Mouse (Mus musculus) forebrain, postnatal 0 days (tissue): ENCODE measurements around the gene Maml2. TPM values are rescaled to one million over a fixed set of nuclear protein-coding genes. Genes with fewer than 3 reads are reported as not detected.

Experiments used
- ATAC-seq: fragments of 200-750 bp; cut with Nextera tagmentation; 2 replicates; pipeline ENCODE4 v1.8.0; 2017; ENCODE audit warnings: mild to moderate bottlenecking, moderate library complexity
- DNase-seq: peaks from one replicate; pipeline ENCODE4 v3.0.0-alpha.2; 2015
- H3K27ac ChIP-seq: fragments of 300-500 bp; sonication (generic); 2 replicates; pipeline ENCODE4 v1.5.1; 2014; ENCODE audit warnings: low read depth, mild to moderate bottlenecking, antibody characterized with exemption, low read length, moderate library complexity, mixed read lengths
- H3K27me3 ChIP-seq: fragments of 300-500 bp; sonication (generic); 2 replicates; pipeline ENCODE4 v1.6.1; 2014; ENCODE audit warnings: mild to moderate bottlenecking, low read length, mixed read lengths; ENCODE audit not compliant: insufficient read depth
- H3K36me3 ChIP-seq: fragments of 300-500 bp; sonication (generic); 2 replicates; pipeline ENCODE4 v1.6.1; 2014; ENCODE audit warnings: mild to moderate bottlenecking, moderate library complexity; ENCODE audit not compliant: insufficient read depth
- H3K4me1 ChIP-seq: fragments of 300-500 bp; sonication (generic); 2 replicates; pipeline ENCODE4 v1.6.1; 2014; ENCODE audit warnings: antibody characterized with exemption; ENCODE audit not compliant: insufficient read depth
- H3K4me2 ChIP-seq: fragments of 300-500 bp; sonication (generic); 2 replicates; pipeline ENCODE4 v1.6.1; 2014; ENCODE audit warnings: low read depth, mild to moderate bottlenecking, moderate library complexity
- H3K4me3 ChIP-seq: fragments of 300-500 bp; sonication (generic); 2 replicates; pipeline ENCODE4 v1.5.1; 2014; ENCODE audit warnings: low read depth, low read length, mixed read lengths
- H3K9ac ChIP-seq: fragments of 300-500 bp; sonication (generic); 2 replicates; pipeline ENCODE4 v1.6.1; 2014; ENCODE audit warnings: mild to moderate bottlenecking
- H3K9me3 ChIP-seq: fragments of 300-500 bp; sonication (generic); 2 replicates; pipeline ENCODE4 v1.6.1; 2016; ENCODE audit warnings: low read length
- CTCF ChIP-seq: sonication (generic); IDR thresholded peaks from 2 replicates; pipeline ENCODE4 v1.5.1; 2016; ENCODE audit warnings: antibody characterized with exemption, control low read depth, low read depth
- WGBS: fragments of 180-500 bp; shearing (Covaris S2); extraction: QIAGEN DNeasy Blood & Tissue Kit; methylation state at CpG from one replicate; pipeline ENCODE4 v1.1.7; 2014; 5-methylcytosine and 5-hydroxymethylcytosine counted together
- polyA plus RNA-seq: library from polyadenylated mRNA; unstranded; fragments of >200 nt; fragmentation: Nextera tagmentation; extraction: Ambion mirVana; gene quantifications from 2 replicates; pipeline ENCODE4 v1.2.1, GENCODE M21; 2015
- total RNA-seq: library from RNA; depleted of rRNA; stranded (reverse); fragments of >200 nt; gene quantifications from 2 replicates; pipeline ENCODE4 v1.2.3, GENCODE M21; 2014

The Maml2 gene
- total and polyA plus RNA-seq, 2 experiments from 2014 or later = 6.4 to 9.5 TPM

- H3K9ac ChIP-seq = no peak overlapping the region
- DNase-seq (no peak), ATAC-seq (no peak)
- H3K4me3 ChIP-seq = no peak overlapping the region
- H3K36me3 ChIP-seq = 0 out of 2 replicates have a peak, but pooled peaks cover 4% of the 10 kb centered on the region
- H3K4me2 ChIP-seq = no peak overlapping the region
- H3K9me3 ChIP-seq = no peaks in the 10 kb centered on the region
- H3K4me1 ChIP-seq = no peaks in the 10 kb centered on the region
- H3K27ac ChIP-seq = no peak overlapping the region
- no peak for TF ChIP-seq CTCF
- no peaks in the 10 kb centered on the region for H3K27me3 ChIP-seq
- 70% methylated on average over 2 of the region's 2 CpGs for WGBS
Measured at GRCm38 (mm10) chr9:13287482-13287881, 10.3 kb upstream of the Maml2 start.

GRCm38 (mm10) chr9:13296274-13297121, 1.3 kb upstream of the Maml2 start:
- Histone ChIP-seq H3K9ac (peak overlapping the region; percentile 66), H3K4me3 (peak overlapping the region; percentile 57), H3K4me1 (peaks cover under 1% of the 10 kb centered on the region; the same call in 1 of the 2 replicates), H3K9me3 (no peaks in the 10 kb centered on the region), H3K4me2 (peak overlapping the region; percentile 86), H3K27ac (peak overlapping the region; percentile 66), H3K36me3 (no peaks in the 10 kb centered on the region), H3K27me3 (no peaks in the 10 kb centered on the region)
- WGBS = under 1% methylated on average over 28 of the region's 28 CpGs
- peak; percentile 75 for TF ChIP-seq CTCF
- DNase-seq (peak; percentile 87), ATAC-seq (peak; percentile 95)

GRCm38 (mm10) chr9:13297122-13297667, 562 bp upstream of the Maml2 start:
- no peak for TF ChIP-seq CTCF
- under 1% methylated on average over 12 of the region's 12 CpGs for WGBS
- ATAC-seq = no peak

GRCm38 (mm10) chr9:13298513-13298878, 739 bp downstream of the Maml2 start:
- Histone ChIP-seq H3K36me3 (no peaks in the 10 kb centered on the region), H3K9me3 (no peaks in the 10 kb centered on the region), H3K27me3 (no peaks in the 10 kb centered on the region), H3K4me1 (peaks cover 9% of the 10 kb centered on the region; the same call in 1 of the 2 replicates), H3K9ac (peak overlapping the region; percentile 66), H3K27ac (no peak overlapping the region), H3K4me2 (peak overlapping the region; percentile 86), H3K4me3 (peak overlapping the region; percentile 57)
- ATAC-seq (no peak), DNase-seq (no peak)
- TF ChIP-seq CTCF = no peak
- WGBS = 18% methylated on average over 9 of the region's 9 CpGs

More at GRCm38 (mm10) chr9:13297122-13297667, 562 bp upstream of the Maml2 start:
- Histone ChIP-seq H3K27me3 (no peaks in the 10 kb centered on the region), H3K4me1 (peaks cover 8% of the 10 kb centered on the region; the same call in 1 of the 2 replicates), H3K9me3 (no peaks in the 10 kb centered on the region), H3K4me3 (peak overlapping the region; percentile 57), H3K36me3 (no peaks in the 10 kb centered on the region), H3K4me2 (peak overlapping the region; percentile 86), H3K27ac (peak overlapping the region; percentile 66), H3K9ac (peak overlapping the region; percentile 66)
- DNase-seq = no peak

- Histone ChIP-seq H3K9ac (no peak overlapping the region; the same call in 1 of the 2 replicates), H3K9me3 (no peaks in the 10 kb centered on the region), H3K4me1 (peaks cover 9% of the 10 kb centered on the region; the same call in 1 of the 2 replicates), H3K27me3 (no peaks in the 10 kb centered on the region), H3K4me2 (peak overlapping the region; percentile 86), H3K36me3 (no peaks in the 10 kb centered on the region), H3K4me3 (peak overlapping the region; percentile 2; the same call in 1 of the 2 replicates), H3K27ac (no peak overlapping the region; the same call in 1 of the 2 replicates)
- WGBS = 58% methylated on average over 6 of the region's 6 CpGs
- DNase-seq (no peak), ATAC-seq (no peak)
- no peak for TF ChIP-seq CTCF
Measured at GRCm38 (mm10) chr9:13299190-13299589, 1.4 kb downstream of the Maml2 start.

- Histone ChIP-seq H3K4me1 (peaks cover 9% of the 10 kb centered on the region; the same call in 1 of the 2 replicates), H3K9me3 (no peaks in the 10 kb centered on the region), H3K9ac (no peak overlapping the region)
Measured at GRCm38 (mm10) chr9:13300041-13300441, 2.3 kb downstream of the Maml2 start.

More at GRCm38 (mm10) chr9:13300041-13300441, 2.3 kb downstream of the Maml2 start:
- ATAC-seq = no peak
- no peak for TF ChIP-seq CTCF
- WGBS = 20% methylated on average over 3 of the region's 3 CpGs
- peak overlapping the region; percentile 86 for H3K4me2 ChIP-seq
- no peak for DNase-seq
- H3K27me3 ChIP-seq = no peaks in the 10 kb centered on the region
- H3K27ac ChIP-seq = no peak overlapping the region; the same call in 1 of the 2 replicates
- H3K4me3 ChIP-seq = peak overlapping the region; percentile 2
- no peaks in the 10 kb centered on the region for H3K36me3 ChIP-seq
